ENCODE assay signal across 7 mouse cellular contexts in the genomic region with DNA sequence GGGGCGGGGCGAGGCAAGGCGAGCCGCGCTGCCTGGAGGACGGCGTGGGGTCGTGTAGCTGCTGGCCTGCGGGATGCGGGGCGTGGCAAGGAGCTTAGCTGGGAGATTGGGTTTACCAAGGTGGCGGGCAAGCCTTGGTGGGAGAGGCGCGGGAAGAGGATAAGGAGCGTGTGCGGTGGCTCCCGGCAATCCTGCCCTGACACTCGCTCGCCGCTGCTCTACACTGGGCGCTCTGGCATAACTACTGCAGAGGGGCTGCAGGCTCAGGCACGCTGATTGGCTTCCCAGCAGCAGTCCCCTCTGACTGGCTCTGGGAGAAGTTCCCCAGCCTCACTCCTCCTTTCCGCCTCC. TPM values are rescaled to one million over a fixed set of nuclear protein-coding genes. Genes with fewer than 3 reads are reported as not detected.
A peak's percentile ranks its signal among the peaks of the same experiment; 100 is the strongest.
DNase-seq lines count a peak whose midpoint lies in the region; ATAC-seq and TF ChIP-seq lines count a peak whose summit lies in the region.

No protein-coding gene starts in this region.

- TF ChIP-seq CTCF in liver, adult 2 months (IDR thresholded peaks at IDR 0.05; ENCODE audit: low read depth, low read length): peak; percentile 15; the same call in 1 of the 2 replicates
- peak; percentile 48 for TF ChIP-seq CTCF in intestine, postnatal 0 days (IDR thresholded peaks at IDR 0.05; ENCODE audit: low read depth)

- no peaks in the 10 kb centered on the region for H3K36me3 ChIP-seq in liver, adult 2 months (ENCODE audit: control insufficient read depth, insufficient read depth, low read length)
- H3K36me3 ChIP-seq in forebrain, embryonic 15.5 days: no peaks in the 10 kb centered on the region
- H3K36me3 ChIP-seq in intestine, postnatal 0 days (ENCODE audit: control insufficient read depth, insufficient read depth): no peaks in the 10 kb centered on the region
- no peaks in the 10 kb centered on the region for H3K36me3 ChIP-seq in midbrain, embryonic 16.5 days (ENCODE audit: control insufficient read depth, insufficient read depth, low read length)

- H3K9ac ChIP-seq in liver, adult 2 months (ENCODE audit: low read depth, low read length): no peak overlapping the region
- H3K9ac ChIP-seq in forebrain, embryonic 15.5 days (replicated peaks): peak overlapping the region; percentile 6; the same call in 1 of the 2 replicates
- H3K9ac ChIP-seq in intestine, postnatal 0 days (ENCODE audit: low read depth, low read length): 0 out of 2 replicates have a peak overlapping the region, but pooled peaks have one; percentile 11
- H3K9ac ChIP-seq in midbrain, embryonic 16.5 days (ENCODE audit: low read depth, low read length): 0 out of 2 replicates have a peak overlapping the region, but pooled peaks have one; percentile 38

- WGBS in liver, adult 2 months: 0% methylated on average over 21 of the region's 23 CpGs
- 13% methylated on average over 14 of the region's 23 CpGs for WGBS in forebrain, embryonic 15.5 days
- 20% methylated on average over 21 of the region's 23 CpGs for WGBS in intestine, postnatal 0 days
- 15% methylated on average over 14 of the region's 23 CpGs for WGBS in midbrain, embryonic 16.5 days

- peak overlapping the region; percentile 63 for H3K4me3 ChIP-seq in liver, adult 2 months (ENCODE audit: insufficient read depth, low read depth, low read length)
- peak overlapping the region; percentile 50 for H3K4me3 ChIP-seq in forebrain, embryonic 15.5 days
- peak overlapping the region; percentile 43 for H3K4me3 ChIP-seq in intestine, postnatal 0 days (ENCODE audit: low read depth, low read length)
- peak overlapping the region; percentile 51 for H3K4me3 ChIP-seq in midbrain, embryonic 16.5 days (ENCODE audit: low read depth, low read length)

- peaks cover 3% of the 10 kb centered on the region; the same call in 1 of the 2 replicates for H3K27me3 ChIP-seq in liver, adult 2 months (ENCODE audit: control insufficient read depth, insufficient read depth, low read length)
- peaks cover 4% of the 10 kb centered on the region; the same call in 1 of the 2 replicates for H3K27me3 ChIP-seq in forebrain, embryonic 15.5 days
- no peaks in the 10 kb centered on the region for H3K27me3 ChIP-seq in intestine, postnatal 0 days (replicated peaks; ENCODE audit: control insufficient read depth, insufficient read depth, low read length)
- H3K27me3 ChIP-seq in midbrain, embryonic 16.5 days (ENCODE audit: control insufficient read depth, insufficient read depth, low read depth, low read length): no peaks in the 10 kb centered on the region

- no peak for DNase-seq in liver, adult 2 months (ENCODE audit: extremely low read depth, low read depth, low spot score)
- DNase-seq in liver: no peak
- peak; percentile 79 for DNase-seq in embryo, embryonic 10.5 days (ENCODE audit: low spot score)
- no peak for DNase-seq in adipocyte (ENCODE audit: low spot score)

- H3K4me1 ChIP-seq in liver, adult 2 months (ENCODE audit: control insufficient read depth, insufficient read depth, low read length): no peaks in the 10 kb centered on the region; the same call in 1 of the 2 replicates
- peaks cover 22% of the 10 kb centered on the region for H3K4me1 ChIP-seq in forebrain, embryonic 15.5 days
- no peaks in the 10 kb centered on the region for H3K4me1 ChIP-seq in intestine, postnatal 0 days (replicated peaks; ENCODE audit: control insufficient read depth, insufficient read depth, low read length)
- H3K4me1 ChIP-seq in midbrain, embryonic 16.5 days (ENCODE audit: control insufficient read depth, insufficient read depth, low read length): 0 out of 2 replicates have a peak, but pooled peaks cover 2% of the 10 kb centered on the region

- TF ChIP-seq POLR2A in liver, adult 2 months (IDR thresholded peaks at IDR 0.05; ENCODE audit: extremely low read depth, insufficient read depth, low read length): no peak

- H3K4me2 ChIP-seq in forebrain, embryonic 15.5 days (replicated peaks): peak overlapping the region; percentile 85
- peak overlapping the region; percentile 72 for H3K4me2 ChIP-seq in intestine, postnatal 0 days (replicated peaks; ENCODE audit: low read depth)
- H3K4me2 ChIP-seq in midbrain, embryonic 16.5 days (ENCODE audit: low read length): peak overlapping the region; percentile 78

- no peaks in the 10 kb centered on the region for H3K79me2 ChIP-seq in liver, adult 2 months (ENCODE audit: control insufficient read depth, insufficient read depth, low read length)

- H3K27ac ChIP-seq in liver, adult 2 months (replicated peaks; ENCODE audit: insufficient read depth, low read depth, low read length): no peak overlapping the region
- no peak overlapping the region for H3K27ac ChIP-seq in forebrain, embryonic 15.5 days (replicated peaks)
- H3K27ac ChIP-seq in intestine, postnatal 0 days (ENCODE audit: low read depth, low read length): 0 out of 2 replicates have a peak overlapping the region, but pooled peaks have one; percentile 50
- H3K27ac ChIP-seq in midbrain, embryonic 16.5 days (ENCODE audit: low read length): no peak overlapping the region

- ATAC-seq in forebrain, embryonic 15.5 days (replicated peaks): peak; percentile 97
- ATAC-seq in intestine, postnatal 0 days: peak; percentile 84
- ATAC-seq in midbrain, embryonic 16.5 days: peak; percentile 97

- H3K9me3 ChIP-seq in forebrain, embryonic 15.5 days: no peaks in the 10 kb centered on the region
- no peaks in the 10 kb centered on the region for H3K9me3 ChIP-seq in intestine, postnatal 0 days (ENCODE audit: control insufficient read depth)
- no peaks in the 10 kb centered on the region for H3K9me3 ChIP-seq in midbrain, embryonic 16.5 days (replicated peaks; ENCODE audit: control insufficient read depth, low read length, poor library complexity, severe bottlenecking)

RNA-seq across cellular contexts. Expression of a gene that starts 0.3 kb away (rescaled TPM):
- 0.65 and 0.81 TPM in 2 replicates for total RNA-seq in liver, adult 2 months (2014; rRNA removed)
- polyA plus RNA-seq in liver, adult 2 months (2012; rRNA removed): 0.86 and 1.6 TPM in 2 replicates
- 32.7 and 33.6 TPM in 2 replicates for polyA plus RNA-seq in forebrain, embryonic 15.5 days (2015; fragmentation: Nextera tagmentation; extraction: Ambion mirVana)
- 240 and 257 TPM in 2 replicates for polyA plus RNA-seq in intestine, postnatal 0 days (2015; fragmentation: Nextera tagmentation; extraction: Ambion mirVana)
- polyA plus RNA-seq in midbrain, embryonic 16.5 days (2015; fragmentation: Nextera tagmentation; extraction: Ambion mirVana): 49.2 and 49.3 TPM in 2 replicates

Comparison
In these comparisons a context has a peak if more than half of its experiments do, and no peak if none do; other contexts are left out.
1. RNA of a gene that starts 0.3 kb away (polyA plus RNA-seq): 240 to 257 TPM in intestine, postnatal 0 days, 49.2 to 49.3 TPM in midbrain, embryonic 16.5 days and 32.7 to 33.6 TPM in forebrain, embryonic 15.5 days; 0.86 to 1.6 TPM in liver, adult 2 months; every median in the first group is over 10 times any median in the second.
2. Peak in every context shown above with its lines, with median percentiles within 50 percentile points of each other: H3K4me3 ChIP-seq, ATAC-seq and H3K4me2 ChIP-seq.